Mouse (Mus musculus): ENCODE results near the gene Fam71e1. TPM values are rescaled to one million over a fixed set of nuclear protein-coding genes. Genes with fewer than 3 reads are reported as not detected.

The Fam71e1 gene
- polyA plus RNA-seq, 1 experiment from 2014 or later: 8.2 TPM

DNA sequence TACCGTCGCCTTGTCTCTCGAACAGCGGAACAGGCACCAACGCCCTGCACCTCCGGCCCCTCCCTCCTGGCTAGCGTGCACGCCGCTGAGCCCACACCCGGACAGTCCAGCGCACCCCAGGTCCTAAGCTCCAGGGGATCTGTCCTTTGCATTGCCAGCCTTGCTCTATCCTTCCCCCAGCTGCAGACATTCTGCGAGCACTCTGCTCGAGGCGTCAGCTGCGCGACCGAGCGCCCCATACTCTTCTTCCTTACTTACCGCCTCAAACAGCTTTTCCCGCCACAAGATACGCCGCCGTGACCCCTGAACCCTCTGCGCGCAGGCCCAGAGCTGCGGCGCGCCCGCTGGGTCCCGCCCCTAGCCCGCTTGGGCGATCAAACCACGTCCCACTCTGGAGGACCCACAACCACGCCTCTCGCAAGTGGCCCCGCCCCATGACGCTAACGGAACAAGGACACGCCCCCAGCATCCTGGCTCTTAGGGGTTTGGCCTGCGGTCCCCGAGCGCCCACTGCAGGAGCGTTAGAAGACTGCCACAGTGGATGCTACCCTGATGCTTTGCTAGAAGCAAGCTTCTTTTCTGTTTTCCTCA lies 52.2 kb downstream of the Fam71e1 start, which contains the start of gene Pold1:
Pold1 (minus strand) TSS at position 353 of the 591 bp plus-strand sequence.
- Histone ChIP-seq H3K9me3 (replicated peaks; ENCODE audit: control insufficient read depth, low read length) (0 out of 2 replicates have a peak, but pooled peaks cover 4% of the 10 kb centered on the region), H3K9ac (ENCODE audit: low read length) (peak within 1 kb of the TSS; percentile 78), H3K4me1 (ENCODE audit: control insufficient read depth, insufficient read depth, low read length) (peaks cover 15% of the 10 kb centered on the region), H3K36me3 (ENCODE audit: control insufficient read depth, insufficient read depth, low read length) (peaks cover 17% of the 10 kb centered on the region; the same call in 1 of the 2 replicates), H3K4me3 (replicated peaks; ENCODE audit: low read length) (peak within 1 kb of the TSS; percentile 73), H3K27me3 (ENCODE audit: control insufficient read depth, insufficient read depth, low read length) (no peaks in the 10 kb centered on the region), H3K27ac (ENCODE audit: low read length) (peak within 1 kb of the TSS; percentile 73), H3K4me2 (ENCODE audit: low read depth, low read length) (peak within 1 kb of the TSS; percentile 90)
- WGBS: under 1% methylated on average over 43 of the region's 43 CpGs
- ATAC-seq (ENCODE audit: insufficient read depth, low FRiP score): peak; percentile 96

DNA sequence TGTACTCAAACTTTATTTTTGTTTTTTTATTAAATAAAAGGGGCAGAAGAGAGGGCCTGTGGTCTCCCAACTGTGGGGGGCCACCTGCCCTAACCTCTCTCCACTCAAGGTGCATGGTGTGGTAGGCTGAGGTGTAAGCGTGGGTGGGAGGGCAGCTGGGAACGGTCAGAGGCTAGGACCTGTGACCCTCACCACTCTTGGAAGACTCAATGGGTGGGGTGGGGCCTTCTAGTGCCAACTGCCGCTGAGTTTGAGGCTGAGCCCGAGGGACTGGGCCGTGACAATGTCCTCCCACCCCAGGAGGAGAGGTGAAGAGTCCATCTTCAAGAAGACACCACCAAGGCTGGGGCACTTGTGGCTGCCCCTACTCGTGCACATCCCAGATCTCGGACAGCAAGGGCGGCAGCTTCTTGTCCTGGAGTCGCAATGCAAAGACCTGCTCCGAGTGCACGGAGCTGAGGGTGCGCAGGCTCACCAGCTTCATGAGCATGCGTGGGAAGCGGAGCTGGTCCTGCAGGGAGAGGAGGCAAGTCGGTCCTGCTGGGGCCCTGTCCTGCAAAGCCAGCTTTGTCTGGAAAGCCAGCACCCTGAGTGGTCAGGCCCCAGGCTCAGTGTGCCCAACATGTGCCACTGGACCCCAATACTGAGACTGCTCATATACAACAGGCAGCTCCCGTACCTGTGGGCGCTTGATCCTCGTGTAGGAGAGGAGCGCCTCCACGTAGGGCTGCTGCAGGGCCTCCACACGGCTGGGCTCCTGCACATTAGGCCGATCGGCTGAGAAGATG lies 53.4 kb downstream of the Fam71e1 start:
- Histone ChIP-seq H3K9ac (ENCODE audit: low read length) (no peak overlapping the region), H3K27ac (ENCODE audit: low read length) (no peak overlapping the region), H3K36me3 (ENCODE audit: control insufficient read depth, insufficient read depth, low read length) (peaks cover 17% of the 10 kb centered on the region; the same call in 1 of the 2 replicates), H3K4me1 (ENCODE audit: control insufficient read depth, insufficient read depth, low read length) (peaks cover 15% of the 10 kb centered on the region), H3K4me2 (ENCODE audit: low read depth, low read length) (no peak overlapping the region), H3K4me3 (replicated peaks; ENCODE audit: low read length) (no peak overlapping the region), H3K27me3 (ENCODE audit: control insufficient read depth, insufficient read depth, low read length) (no peaks in the 10 kb centered on the region), H3K9me3 (replicated peaks; ENCODE audit: control insufficient read depth, low read length) (0 out of 2 replicates have a peak, but pooled peaks cover 4% of the 10 kb centered on the region)
- WGBS: 93% methylated on average over 23 of the region's 23 CpGs
- ATAC-seq (ENCODE audit: insufficient read depth, low FRiP score): no peak

DNA sequence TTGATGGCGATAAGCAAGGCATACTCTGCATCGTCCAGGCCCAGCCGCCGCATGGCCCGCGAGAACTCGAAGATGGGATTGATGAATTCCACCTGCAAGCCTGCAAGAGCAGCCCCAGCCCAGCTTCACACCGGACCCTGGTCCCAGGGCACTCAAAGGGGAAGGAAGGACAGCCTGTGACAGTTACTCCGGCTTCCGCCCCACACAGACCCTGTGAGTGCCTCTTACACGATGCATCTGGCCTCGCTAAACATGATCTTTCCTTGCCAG lies 54.0 kb downstream of the Fam71e1 start:
- 0 out of 2 replicates have a peak, but pooled peaks cover 4% of the 10 kb centered on the region for H3K9me3 ChIP-seq (replicated peaks; ENCODE audit: control insufficient read depth, low read length)
- no peak overlapping the region for H3K27ac ChIP-seq (ENCODE audit: low read length)
- H3K36me3 ChIP-seq (ENCODE audit: control insufficient read depth, insufficient read depth, low read length): peaks cover 17% of the 10 kb centered on the region; the same call in 1 of the 2 replicates
- whole genome bisulfite sequencing: 94% methylated on average over 12 of the region's 12 CpGs
- H3K4me2 ChIP-seq (ENCODE audit: low read depth, low read length): no peak overlapping the region
- H3K4me1 ChIP-seq (ENCODE audit: control insufficient read depth, insufficient read depth, low read length): peaks cover 15% of the 10 kb centered on the region
- no peak overlapping the region; the same call in 1 of the 2 replicates for H3K9ac ChIP-seq (ENCODE audit: low read length)
- no peak overlapping the region for H3K4me3 ChIP-seq (replicated peaks; ENCODE audit: low read length)
- no peak for ATAC-seq (ENCODE audit: insufficient read depth, low FRiP score)
- H3K27me3 ChIP-seq (ENCODE audit: control insufficient read depth, insufficient read depth, low read length): no peaks in the 10 kb centered on the region

Small RNA genes within 50 kb of the gene (microRNA-seq; reads per million reads assigned to microRNA genes)
- gene Mir7052: 0.50 reads per million
- gene Mir7053: 0.50 reads per million

Other genes with a start within 250 kb of the Fam71e1 start
- 1.4 and 1.6 TPM in 2 replicates for gene 1700028J19Rik, start 249.9 kb upstream of the Fam71e1 start, polyA plus RNA-seq (2015; fragmentation: Nextera tagmentation; extraction: Ambion mirVana)
- gene 2410002F23Rik, start 249.9 kb upstream of the Fam71e1 start, polyA plus RNA-seq (2015; fragmentation: Nextera tagmentation; extraction: Ambion mirVana): 131 and 139 TPM in 2 replicates
- 0.27 TPM in 1 of 2 replicates, not detected in the other for gene Acp4, start 239.2 kb upstream of the Fam71e1 start, polyA plus RNA-seq (2015; fragmentation: Nextera tagmentation; extraction: Ambion mirVana)
- not detected in 2 replicates for gene Gm15517, start 235.1 kb upstream of the Fam71e1 start, polyA plus RNA-seq (2015; fragmentation: Nextera tagmentation; extraction: Ambion mirVana)
- gene Clec11a, start 189.7 kb upstream of the Fam71e1 start, polyA plus RNA-seq (2015; fragmentation: Nextera tagmentation; extraction: Ambion mirVana): 6.1 and 7.4 TPM in 2 replicates
- gene Shank1, start 186.3 kb upstream of the Fam71e1 start, polyA plus RNA-seq (2015; fragmentation: Nextera tagmentation; extraction: Ambion mirVana): 1.7 TPM in 2 replicates
- gene Syt3, start 112.5 kb upstream of the Fam71e1 start, polyA plus RNA-seq (2015; fragmentation: Nextera tagmentation; extraction: Ambion mirVana): 1.3 and 1.5 TPM in 2 replicates
- 0.84 and 1.2 TPM in 2 replicates for gene 1700008O03Rik, start 110.8 kb upstream of the Fam71e1 start, polyA plus RNA-seq (2015; fragmentation: Nextera tagmentation; extraction: Ambion mirVana)
- 0.31 and 0.52 TPM in 2 replicates for gene Lrrc4b, start 67.6 kb upstream of the Fam71e1 start, polyA plus RNA-seq (2015; fragmentation: Nextera tagmentation; extraction: Ambion mirVana)
- gene Aspdh, start 31.2 kb upstream of the Fam71e1 start, polyA plus RNA-seq (2015; fragmentation: Nextera tagmentation; extraction: Ambion mirVana): 0.72 and 0.87 TPM in 2 replicates
- 88.0 and 102 TPM in 2 replicates for gene Josd2, start 28.6 kb upstream of the Fam71e1 start, polyA plus RNA-seq (2015; fragmentation: Nextera tagmentation; extraction: Ambion mirVana)
- gene Emc10, start 52 bp upstream of the Fam71e1 start, polyA plus RNA-seq (2015; fragmentation: Nextera tagmentation; extraction: Ambion mirVana): 69.9 and 80.7 TPM in 2 replicates
- gene Mybpc2, start 28.1 kb downstream of the Fam71e1 start, polyA plus RNA-seq (2015; fragmentation: Nextera tagmentation; extraction: Ambion mirVana): 0.41 and 1.8 TPM in 2 replicates
- 0.52 and 0.76 TPM in 2 replicates for gene Spib, start 35.5 kb downstream of the Fam71e1 start, polyA plus RNA-seq (2015; fragmentation: Nextera tagmentation; extraction: Ambion mirVana)
- gene Pold1, start 52.3 kb downstream of the Fam71e1 start, polyA plus RNA-seq (2015; fragmentation: Nextera tagmentation; extraction: Ambion mirVana): 70.3 and 72.8 TPM in 2 replicates
- 62.0 and 68.6 TPM in 2 replicates for gene Nr1h2, start 57.4 kb downstream of the Fam71e1 start, polyA plus RNA-seq (2015; fragmentation: Nextera tagmentation; extraction: Ambion mirVana)
- gene Napsa, start 75.8 kb downstream of the Fam71e1 start, polyA plus RNA-seq (2015; fragmentation: Nextera tagmentation; extraction: Ambion mirVana): 3.7 and 5.4 TPM in 2 replicates
- gene Kcnc3, start 94.1 kb downstream of the Fam71e1 start, polyA plus RNA-seq (2015; fragmentation: Nextera tagmentation; extraction: Ambion mirVana): 0.16 and 0.26 TPM in 2 replicates
- 17.5 and 20.5 TPM in 2 replicates for gene Myh14, start 174.3 kb downstream of the Fam71e1 start, polyA plus RNA-seq (2015; fragmentation: Nextera tagmentation; extraction: Ambion mirVana)
- not detected in 2 replicates for gene Izumo2, start 212.2 kb downstream of the Fam71e1 start, polyA plus RNA-seq (2015; fragmentation: Nextera tagmentation; extraction: Ambion mirVana)

All from stomach, embryonic 16.5 days (tissue).